Mouse (Mus musculus): Measurements from ENCODE around the gene Ids. TPM values are rescaled to one million over a fixed set of nuclear protein-coding genes. Genes with fewer than 3 reads are reported as not detected.
"Not testable (repeated sequence)": the region's sequence is repeated elsewhere in the genome, so short reads cannot be mapped to it uniquely, and the experiment has no call there.

Ids gene
- total RNA-seq (2014; fragmentation: Nextera tagmentation) (12.1 and 13.0 TPM in 2 replicates), total RNA-seq (2017) (5.3 TPM in 2 replicates)

- peak; percentile 96 for ATAC-seq (replicated peaks; ENCODE audit: poor library complexity, severe bottlenecking)
Observed at GRCm38 (mm10) chrX:70364661-70365613, at the start of gene Ids. Ids (minus strand) TSS chrX:70365084.

GRCm38 (mm10) chrX:70392636-70393035, 27.8 kb upstream of the Ids start:
- ATAC-seq (replicated peaks; ENCODE audit: poor library complexity, severe bottlenecking) = not testable (repeated sequence)

- ATAC-seq (replicated peaks; ENCODE audit: poor library complexity, severe bottlenecking) = peak; percentile 17
Observed at GRCm38 (mm10) chrX:70385962-70386351, 21.1 kb upstream of the Ids start.

GRCm38 (mm10) chrX:70385276-70385961, 20.5 kb upstream of the Ids start, which contains the start of gene 1110012L19Rik:
1110012L19Rik (plus strand) TSS chrX:70385877.
- ATAC-seq (replicated peaks; ENCODE audit: poor library complexity, severe bottlenecking) = peak; percentile 98

GRCm38 (mm10) chrX:70384917-70385275, 20.0 kb upstream of the Ids start:
- ATAC-seq (replicated peaks; ENCODE audit: poor library complexity, severe bottlenecking) = no peak

GRCm38 (mm10) chrX:70374469-70375110, 9.7 kb upstream of the Ids start:
- peak; percentile 87 for ATAC-seq (replicated peaks; ENCODE audit: poor library complexity, severe bottlenecking)

- peak; percentile 60 for ATAC-seq (replicated peaks; ENCODE audit: poor library complexity, severe bottlenecking)
Observed at GRCm38 (mm10) chrX:70369758-70370157, 4.9 kb upstream of the Ids start.

- ATAC-seq (replicated peaks; ENCODE audit: poor library complexity, severe bottlenecking) = no peak
Observed at GRCm38 (mm10) chrX:70364202-70364601, 682 bp downstream of the Ids start.

GRCm38 (mm10) chrX:70363446-70363845, 1.4 kb downstream of the Ids start:
- ATAC-seq (replicated peaks; ENCODE audit: poor library complexity, severe bottlenecking) = peak; percentile 24

- ATAC-seq (replicated peaks; ENCODE audit: poor library complexity, severe bottlenecking) = no peak
Observed at GRCm38 (mm10) chrX:70362985-70363384, 1.9 kb downstream of the Ids start.

GRCm38 (mm10) chrX:70330202-70330843, 34.6 kb downstream of the Ids start:
- ATAC-seq (replicated peaks; ENCODE audit: poor library complexity, severe bottlenecking) = peak; percentile 70

GRCm38 (mm10) chrX:70328530-70329143, 36.2 kb downstream of the Ids start:
- no peak for ATAC-seq (replicated peaks; ENCODE audit: poor library complexity, severe bottlenecking)

GRCm38 (mm10) chrX:70327656-70328055, 37.2 kb downstream of the Ids start:
- ATAC-seq (replicated peaks; ENCODE audit: poor library complexity, severe bottlenecking) = no peak

GRCm38 (mm10) chrX:70319254-70319653, 45.6 kb downstream of the Ids start:
- ATAC-seq (replicated peaks; ENCODE audit: poor library complexity, severe bottlenecking) = no peak

- no peak for ATAC-seq (replicated peaks; ENCODE audit: poor library complexity, severe bottlenecking)
Observed at GRCm38 (mm10) chrX:70314949-70315641, 49.8 kb downstream of the Ids start.

All from granulocyte monocyte progenitor cell, adult 5-6 weeks (primary cell).